Mouse (Mus musculus) ES-E14 (cell line): ENCODE results near the gene Tenm2. TPM values are rescaled to one million over a fixed set of nuclear protein-coding genes. Genes with fewer than 3 reads are reported as not detected.

Experiments used
- DNase-seq: peaks from one replicate; pipeline ENCODE4 v3.0.0-alpha.2; 2013; ENCODE audit warnings: low read depth, low spot score
- H3K27ac ChIP-seq: 2 replicates; pipeline ENCODE4 v1.5.1; 2012; ENCODE audit warnings: low read depth, mild to moderate bottlenecking, low read length, moderate library complexity, mixed read lengths; ENCODE audit not compliant: poor library complexity, insufficient read depth, severe bottlenecking
- H3K36me3 ChIP-seq: 2 replicates; pipeline ENCODE4 v1.6.1; 2012; ENCODE audit warnings: mild to moderate bottlenecking, low read length, moderate library complexity, mixed read lengths; ENCODE audit not compliant: control insufficient read depth, poor library complexity, insufficient read depth, severe bottlenecking
- H3K4me1 ChIP-seq, 2 experiments: fragments of 150-350 bp in 1 of 2; sonication (generic) in 1 of 2; 2 replicates each; pipeline ENCODE4 v1.6.1; 2012; ENCODE audit warnings: low read length in 2 of 2, mild to moderate bottlenecking in 1 of 2, mixed read lengths in 1 of 2; ENCODE audit not compliant: control insufficient read depth in 2 of 2, insufficient read depth in 2 of 2, poor library complexity in 1 of 2
- H3K4me3 ChIP-seq, 2 experiments: fragments of 150-350 bp in 1 of 2; sonication (generic) in 1 of 2; 2 replicates each; pipeline ENCODE4 v1.5.1; 2012; ENCODE audit warnings: low read length in 2 of 2, low read depth in 1 of 2, mild to moderate bottlenecking in 1 of 2, mixed read lengths in 1 of 2; ENCODE audit not compliant: insufficient read depth in 1 of 2, poor library complexity in 1 of 2, severe bottlenecking in 1 of 2
- H3K9ac ChIP-seq: 2 replicates; pipeline ENCODE4 v1.6.1; 2012; ENCODE audit warnings: low read depth, mild to moderate bottlenecking, low read length, mixed read lengths; ENCODE audit not compliant: poor library complexity, insufficient read depth, severe bottlenecking
- H3K9me3 ChIP-seq: fragments of 150-350 bp; sonication (generic); 2 replicates; pipeline ENCODE4 v1.6.1; 2012; ENCODE audit warnings: low read depth, mild to moderate bottlenecking, low read length; ENCODE audit not compliant: control insufficient read depth, insufficient read depth
- CHD2 ChIP-seq: IDR thresholded peaks from 2 replicates; pipeline ENCODE4 v1.6.1; 2014; ENCODE audit warnings: mild to moderate bottlenecking, low read depth, low read length, inconsistent platforms
- HCFC1 ChIP-seq: IDR thresholded peaks from 2 replicates; pipeline ENCODE4 v1.6.1; 2012; ENCODE audit warnings: low read length, inconsistent platforms, borderline replicate concordance; ENCODE audit not compliant: insufficient read depth
- MAFK ChIP-seq: IDR thresholded peaks from 2 replicates; pipeline ENCODE4 v1.6.1; 2014; ENCODE audit warnings: mild to moderate bottlenecking, low read depth, low read length, inconsistent platforms; ENCODE audit not compliant: insufficient read depth
- ZC3H11A ChIP-seq: IDR thresholded peaks from 2 replicates; pipeline ENCODE4 v1.6.1; 2012; ENCODE audit warnings: low read depth, mild to moderate bottlenecking, inconsistent platforms, low read length, borderline replicate concordance
- ZNF384 ChIP-seq: IDR thresholded peaks from 2 replicates; pipeline ENCODE4 v1.6.1; 2012; ENCODE audit warnings: low read depth, low read length, inconsistent platforms
- in situ Hi-C, 2 experiments: fragments of 600-800 bp; cut with MboI; formaldehyde crosslinking; loops; one replicate each; pipeline ENCODE4 v1.15.1; 2025; ENCODE audit warnings: low sequenced_read_pairs in 2 of 2, inconsistent platforms in 1 of 2; ENCODE audit not compliant: unreplicated experiment in 2 of 2
- total RNA-seq: library from RNA; depleted of rRNA; stranded (reverse); fragments of 300-350 nt; gene quantifications from 2 replicates; pipeline ENCODE4 v1.2.3, GENCODE M21; 2012

Tenm2 gene
- total RNA-seq, 1 experiment = 0.04 TPM

GRCm38 (mm10) chr11:36302913-36303371, 932.8 kb downstream of the Tenm2 start:
- in situ Hi-C loops = no loop called here
- Histone ChIP-seq H3K4me3 (no peak overlapping the region), H3K9me3 (no peaks in the 10 kb centered on the region), H3K36me3 (no peaks in the 10 kb centered on the region), H3K9ac (no peak overlapping the region), H3K27ac (no peak overlapping the region), H3K4me1 (no peaks in the 10 kb centered on the region)
- TF ChIP-seq MAFK (no peak), ZNF384 (no peak), ZC3H11A (no peak), CHD2 (no peak), HCFC1 (no peak)
- DNase-seq = no peak

DNA sequence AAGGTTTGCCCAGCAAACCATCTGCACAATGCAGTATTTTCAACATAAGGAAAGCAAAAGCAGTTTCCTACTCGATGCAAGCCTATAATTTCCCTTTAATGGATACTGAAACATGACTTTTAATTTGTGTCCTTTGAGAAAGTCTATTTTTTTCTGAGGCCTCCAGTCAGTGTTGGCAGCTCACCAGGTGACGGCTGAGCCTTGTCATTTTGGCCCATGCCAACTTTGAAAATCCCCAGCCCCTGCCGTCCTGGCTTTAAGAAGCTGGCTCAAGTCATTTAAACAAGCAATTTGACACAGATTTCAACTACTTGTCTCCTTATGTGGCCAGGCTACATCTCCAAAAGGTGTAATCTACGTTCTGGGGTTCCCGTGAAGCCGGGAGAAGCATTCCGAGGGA, 933.7 kb downstream of the Tenm2 start:
- TF ChIP-seq HCFC1 (no peak), MAFK (no peak), ZC3H11A (no peak), CHD2 (no peak), ZNF384 (no peak)
- Histone ChIP-seq H3K9ac (no peak overlapping the region), H3K9me3 (no peaks in the 10 kb centered on the region), H3K27ac (no peak overlapping the region), H3K4me1 (no peaks in the 10 kb centered on the region), H3K36me3 (no peaks in the 10 kb centered on the region), H3K4me3 (no peak overlapping the region)
- no peak for DNase-seq
- in situ Hi-C loops = no loop called here

DNA sequence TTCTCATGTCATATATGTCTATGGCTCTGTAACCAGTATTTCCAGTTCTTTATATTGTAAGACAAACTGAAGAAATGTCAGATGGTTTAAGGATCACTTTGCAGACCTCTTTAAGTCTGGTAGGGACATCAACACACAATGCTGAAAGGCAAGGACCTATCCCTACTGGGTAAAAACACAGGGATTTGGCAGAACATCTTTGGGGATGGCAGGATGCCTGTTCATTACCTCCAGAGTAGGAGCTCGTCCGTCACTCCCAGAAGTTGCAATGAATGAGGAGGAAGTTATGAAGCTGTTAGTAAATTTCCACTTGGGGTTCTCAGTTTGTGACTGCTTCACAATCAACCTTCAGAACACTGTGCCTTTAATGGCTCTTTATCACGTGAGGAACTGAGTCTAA, 939.2 kb downstream of the Tenm2 start:
- Histone ChIP-seq H3K9ac (no peak overlapping the region), H3K27ac (no peak overlapping the region), H3K9me3 (no peaks in the 10 kb centered on the region), H3K36me3 (no peaks in the 10 kb centered on the region), H3K4me1 (no peaks in the 10 kb centered on the region), H3K4me3 (no peak overlapping the region)
- no peak for DNase-seq
- in situ Hi-C loops = no loop called here
- TF ChIP-seq MAFK = no peak
- TF ChIP-seq HCFC1 = no peak
- no peak for TF ChIP-seq ZC3H11A
- TF ChIP-seq CHD2 = no peak
- TF ChIP-seq ZNF384 = no peak

GRCm38 (mm10) chr11:36292206-36292605, 943.6 kb downstream of the Tenm2 start:
- no peaks in the 10 kb centered on the region for H3K9me3 ChIP-seq
- no peak overlapping the region for H3K27ac ChIP-seq
- no peak overlapping the region for H3K4me3 ChIP-seq
- in situ Hi-C loops = no loop called here
- DNase-seq = no peak
- no peak for TF ChIP-seq ZNF384
- TF ChIP-seq CHD2 = no peak
- TF ChIP-seq HCFC1 = no peak
- no peak for TF ChIP-seq ZC3H11A
- no peak for TF ChIP-seq MAFK
- no peak overlapping the region for H3K9ac ChIP-seq
- no peaks in the 10 kb centered on the region for H3K4me1 ChIP-seq
- no peaks in the 10 kb centered on the region for H3K36me3 ChIP-seq

- Histone ChIP-seq H3K27ac (no peak overlapping the region), H3K4me1 (no peaks in the 10 kb centered on the region), H3K9me3 (no peaks in the 10 kb centered on the region), H3K9ac (no peak overlapping the region), H3K4me3 (no peak overlapping the region), H3K36me3 (no peaks in the 10 kb centered on the region)
- in situ Hi-C loops = no loop called here
- DNase-seq = no peak
- no peak for TF ChIP-seq ZC3H11A
- TF ChIP-seq HCFC1 = no peak
- no peak for TF ChIP-seq CHD2
- no peak for TF ChIP-seq MAFK
- TF ChIP-seq ZNF384 = no peak
Observed at GRCm38 (mm10) chr11:36286246-36286645, 949.5 kb downstream of the Tenm2 start.
